Mouse (Mus musculus): ENCODE data around the gene Chit1. TPM values are rescaled to one million over a fixed set of nuclear protein-coding genes. Genes with fewer than 3 reads are reported as not detected.
A peak's percentile ranks its signal among the peaks of the same experiment; 100 is the strongest.

The Chit1 gene
- polyA plus RNA-seq, 1 experiment from 2014 or later = not detected

GRCm38 (mm10) chr1:134168985-134169697 is 58.1 kb downstream of the Chit1 start:
- Histone ChIP-seq H3K9me3 (no peaks in the 10 kb centered on the region), H3K36me3 (no peaks in the 10 kb centered on the region), H3K9ac (no peak overlapping the region), H3K27me3 (no peaks in the 10 kb centered on the region), H3K4me1 (peaks cover 4% of the 10 kb centered on the region; the same call in 1 of the 2 replicates), H3K4me2 (replicated peaks) (no peak overlapping the region), H3K4me3 (no peak overlapping the region), H3K27ac (no peak overlapping the region)
- no peak for ATAC-seq (ENCODE audit: insufficient number of reproducible peaks, insufficient read depth, low FRiP score, low TSS enrichment)
- 89% methylated on average over 8 of the region's 8 CpGs for WGBS

- Histone ChIP-seq H3K9ac (no peak overlapping the region), H3K4me1 (no peaks in the 10 kb centered on the region), H3K27me3 (no peaks in the 10 kb centered on the region), H3K4me2 (replicated peaks) (no peak overlapping the region), H3K4me3 (no peak overlapping the region), H3K36me3 (no peaks in the 10 kb centered on the region), H3K27ac (no peak overlapping the region), H3K9me3 (no peaks in the 10 kb centered on the region)
- ATAC-seq (ENCODE audit: insufficient number of reproducible peaks, insufficient read depth, low FRiP score, low TSS enrichment) = no peak
- 49% methylated on average over 7 of the region's 7 CpGs for WGBS
Observed at GRCm38 (mm10) chr1:134173081-134173480, 62.0 kb downstream of the Chit1 start.

GRCm38 (mm10) chr1:134177976-134178375 is 66.9 kb downstream of the Chit1 start:
- no peaks in the 10 kb centered on the region for H3K27me3 ChIP-seq
- H3K4me3 ChIP-seq = no peak overlapping the region
- WGBS = 75% methylated on average over 5 of the region's 5 CpGs
- no peak overlapping the region for H3K27ac ChIP-seq
- no peak for ATAC-seq (ENCODE audit: insufficient number of reproducible peaks, insufficient read depth, low FRiP score, low TSS enrichment)
- no peaks in the 10 kb centered on the region for H3K9me3 ChIP-seq
- no peaks in the 10 kb centered on the region for H3K36me3 ChIP-seq
- H3K4me1 ChIP-seq = peaks cover 10% of the 10 kb centered on the region
- no peak overlapping the region for H3K9ac ChIP-seq
- no peak overlapping the region for H3K4me2 ChIP-seq (replicated peaks)

GRCm38 (mm10) chr1:134182025-134182424 is 71.0 kb downstream of the Chit1 start, which contains the start of gene Chil1:
TSS of gene Chil1 (plus strand) at chr1:134182176.
- no peak within 1 kb of the TSS for H3K4me3 ChIP-seq
- no peaks in the 10 kb centered on the region for H3K27me3 ChIP-seq
- no peaks in the 10 kb centered on the region for H3K36me3 ChIP-seq
- no peak within 1 kb of the TSS for H3K9ac ChIP-seq
- whole genome bisulfite sequencing = 39% methylated on average over 4 of the region's 4 CpGs
- no peak for ATAC-seq (ENCODE audit: insufficient number of reproducible peaks, insufficient read depth, low FRiP score, low TSS enrichment)
- no peak within 1 kb of the TSS for H3K4me2 ChIP-seq (replicated peaks)
- H3K27ac ChIP-seq = no peak within 1 kb of the TSS
- peaks cover 10% of the 10 kb centered on the region for H3K4me1 ChIP-seq
- H3K9me3 ChIP-seq = no peaks in the 10 kb centered on the region

GRCm38 (mm10) chr1:134184089-134184488 is 73.0 kb downstream of the Chit1 start:
- ATAC-seq (ENCODE audit: insufficient number of reproducible peaks, insufficient read depth, low FRiP score, low TSS enrichment) = no peak
- H3K9me3 ChIP-seq = no peaks in the 10 kb centered on the region
- 0 out of 2 replicates have a peak, but pooled peaks cover 6% of the 10 kb centered on the region for H3K27me3 ChIP-seq
- 84% methylated on average over 4 of the region's 4 CpGs for WGBS
- H3K9ac ChIP-seq = no peak overlapping the region
- H3K36me3 ChIP-seq = no peaks in the 10 kb centered on the region
- H3K4me3 ChIP-seq = no peak overlapping the region
- no peak overlapping the region for H3K27ac ChIP-seq
- no peak overlapping the region for H3K4me2 ChIP-seq (replicated peaks)
- H3K4me1 ChIP-seq = peaks cover 10% of the 10 kb centered on the region

GRCm38 (mm10) chr1:134188217-134188616 is 77.2 kb downstream of the Chit1 start:
- H3K27ac ChIP-seq = no peak overlapping the region
- WGBS = 87% methylated on average over 5 of the region's 5 CpGs
- ATAC-seq (ENCODE audit: insufficient number of reproducible peaks, insufficient read depth, low FRiP score, low TSS enrichment) = no peak
- no peaks in the 10 kb centered on the region for H3K36me3 ChIP-seq
- H3K9ac ChIP-seq = no peak overlapping the region
- no peak overlapping the region for H3K4me3 ChIP-seq
- H3K4me2 ChIP-seq (replicated peaks) = no peak overlapping the region
- no peaks in the 10 kb centered on the region for H3K9me3 ChIP-seq
- H3K27me3 ChIP-seq = 0 out of 2 replicates have a peak, but pooled peaks cover 6% of the 10 kb centered on the region
- H3K4me1 ChIP-seq = peaks cover 10% of the 10 kb centered on the region

GRCm38 (mm10) chr1:134188989-134189729 is 78.1 kb downstream of the Chit1 start:
- H3K27me3 ChIP-seq = 0 out of 2 replicates have a peak, but pooled peaks cover 6% of the 10 kb centered on the region
- 31% methylated on average over 12 of the region's 12 CpGs for WGBS
- no peak overlapping the region for H3K27ac ChIP-seq
- no peak for ATAC-seq (ENCODE audit: insufficient number of reproducible peaks, insufficient read depth, low FRiP score, low TSS enrichment)
- H3K9ac ChIP-seq = no peak overlapping the region
- H3K9me3 ChIP-seq = no peaks in the 10 kb centered on the region
- no peak overlapping the region for H3K4me2 ChIP-seq (replicated peaks)
- H3K4me1 ChIP-seq = peaks cover 19% of the 10 kb centered on the region
- no peak overlapping the region for H3K4me3 ChIP-seq
- H3K36me3 ChIP-seq = no peaks in the 10 kb centered on the region

- Histone ChIP-seq H3K4me1 (peaks cover 34% of the 10 kb centered on the region), H3K9me3 (no peaks in the 10 kb centered on the region), H3K36me3 (no peaks in the 10 kb centered on the region), H3K27ac (no peak overlapping the region), H3K9ac (no peak overlapping the region), H3K4me2 (replicated peaks) (no peak overlapping the region), H3K4me3 (no peak overlapping the region), H3K27me3 (0 out of 2 replicates have a peak, but pooled peaks cover 6% of the 10 kb centered on the region)
- no peak for ATAC-seq (ENCODE audit: insufficient number of reproducible peaks, insufficient read depth, low FRiP score, low TSS enrichment)
- 77% methylated on average over 5 of the region's 5 CpGs for WGBS
Observed at GRCm38 (mm10) chr1:134191192-134191591, 80.2 kb downstream of the Chit1 start.

GRCm38 (mm10) chr1:134192024-134192423 is 81.0 kb downstream of the Chit1 start:
- no peak overlapping the region for H3K4me3 ChIP-seq
- peaks cover 36% of the 10 kb centered on the region for H3K4me1 ChIP-seq
- no peak overlapping the region for H3K27ac ChIP-seq
- no peaks in the 10 kb centered on the region for H3K36me3 ChIP-seq
- H3K9me3 ChIP-seq = no peaks in the 10 kb centered on the region
- no peak for ATAC-seq (ENCODE audit: insufficient number of reproducible peaks, insufficient read depth, low FRiP score, low TSS enrichment)
- H3K9ac ChIP-seq = no peak overlapping the region
- WGBS = 36% methylated on average over 4 of the region's 4 CpGs
- no peak overlapping the region for H3K4me2 ChIP-seq (replicated peaks)
- 0 out of 2 replicates have a peak, but pooled peaks cover 6% of the 10 kb centered on the region for H3K27me3 ChIP-seq

GRCm38 (mm10) chr1:134193126-134193525 is 82.1 kb downstream of the Chit1 start, which contains the start of gene Mybph:
TSS of gene Mybph (plus strand) at chr1:134193448.
- Histone ChIP-seq H3K9ac (peak within 1 kb of the TSS; percentile 16; the same call in 1 of the 2 replicates), H3K4me2 (replicated peaks) (no peak within 1 kb of the TSS), H3K4me3 (no peak within 1 kb of the TSS), H3K9me3 (no peaks in the 10 kb centered on the region), H3K27ac (no peak within 1 kb of the TSS), H3K36me3 (no peaks in the 10 kb centered on the region), H3K4me1 (peaks cover 36% of the 10 kb centered on the region), H3K27me3 (0 out of 2 replicates have a peak, but pooled peaks cover 6% of the 10 kb centered on the region)
- WGBS = 43% methylated on average over 1 of the region's 1 CpGs
- ATAC-seq (ENCODE audit: insufficient number of reproducible peaks, insufficient read depth, low FRiP score, low TSS enrichment) = no peak

- 30% methylated on average over 7 of the region's 7 CpGs for WGBS
- Histone ChIP-seq H3K9ac (peak overlapping the region; percentile 16; the same call in 1 of the 2 replicates), H3K4me1 (peaks cover 36% of the 10 kb centered on the region), H3K4me3 (no peak overlapping the region), H3K36me3 (no peaks in the 10 kb centered on the region), H3K27ac (no peak overlapping the region), H3K27me3 (0 out of 2 replicates have a peak, but pooled peaks cover 2% of the 10 kb centered on the region), H3K4me2 (replicated peaks) (no peak overlapping the region), H3K9me3 (no peaks in the 10 kb centered on the region)
- no peak for ATAC-seq (ENCODE audit: insufficient number of reproducible peaks, insufficient read depth, low FRiP score, low TSS enrichment)
Observed at GRCm38 (mm10) chr1:134193674-134194197, 82.7 kb downstream of the Chit1 start.
